Mouse (Mus musculus): ENCODE measurements around the gene Rars. TPM values are rescaled to one million over a fixed set of nuclear protein-coding genes. Genes with fewer than 3 reads are reported as not detected.
A peak's percentile ranks its signal among the peaks of the same experiment; 100 is the strongest.
"Not testable (repeated sequence)": the region's sequence is repeated elsewhere in the genome, so short reads cannot be mapped to it uniquely, and the experiment has no call there.

The Rars gene
- polyA plus RNA-seq, 1 experiment from 2014 or later: 73.9 TPM

GRCm38 (mm10) chr11:35837156-35838126 lies 3.1 kb upstream of the Rars start:
- H3K4me2 ChIP-seq: peak overlapping the region; percentile 59
- H3K27ac ChIP-seq (replicated peaks): peak overlapping the region; percentile 49; the same call in 1 of the 2 replicates
- H3K4me1 ChIP-seq (replicated peaks): peaks cover 32% of the 10 kb centered on the region
- no peak for ATAC-seq (ENCODE audit: low read depth)
- no peaks in the 10 kb centered on the region for H3K9me3 ChIP-seq
- H3K27me3 ChIP-seq: no peaks in the 10 kb centered on the region
- 0 out of 2 replicates have a peak overlapping the region, but pooled peaks have one; percentile 36 for H3K4me3 ChIP-seq
- peaks cover 9% of the 10 kb centered on the region; the same call in 1 of the 2 replicates for H3K36me3 ChIP-seq
- H3K9ac ChIP-seq: peak overlapping the region; percentile 46; the same call in 1 of the 2 replicates
- WGBS: 79% methylated on average over 5 of the region's 5 CpGs

- Histone ChIP-seq H3K27ac (replicated peaks) (no peak overlapping the region), H3K9me3 (no peaks in the 10 kb centered on the region), H3K4me1 (replicated peaks) (peaks cover 31% of the 10 kb centered on the region), H3K4me3 (peak overlapping the region; percentile 92), H3K27me3 (no peaks in the 10 kb centered on the region), H3K36me3 (peaks cover 41% of the 10 kb centered on the region), H3K9ac (peak overlapping the region; percentile 86; the same call in 1 of the 2 replicates), H3K4me2 (peak overlapping the region; percentile 86)
- WGBS: 90% methylated on average over 6 of the region's 6 CpGs
- no peak for ATAC-seq (ENCODE audit: low read depth)
These were observed 1.0 kb downstream of the Rars start for GRCm38 (mm10) chr11:35833270-35833669.

- WGBS: 80% methylated on average over 4 of the region's 4 CpGs
- no peak for ATAC-seq (ENCODE audit: low read depth)
- no peak overlapping the region for H3K4me2 ChIP-seq
These were observed 2.2 kb downstream of the Rars start for GRCm38 (mm10) chr11:35832139-35832538.

GRCm38 (mm10) chr11:35827714-35828113 lies 6.6 kb downstream of the Rars start:
- no peak for ATAC-seq (ENCODE audit: low read depth)
- no peak overlapping the region for H3K4me3 ChIP-seq
- 96% methylated on average over 6 of the region's 6 CpGs for WGBS
- no peak overlapping the region for H3K4me2 ChIP-seq
- H3K27ac ChIP-seq (replicated peaks): no peak overlapping the region
- no peaks in the 10 kb centered on the region for H3K27me3 ChIP-seq
- H3K4me1 ChIP-seq (replicated peaks): peaks cover 12% of the 10 kb centered on the region
- no peak overlapping the region for H3K9ac ChIP-seq
- peaks cover 86% of the 10 kb centered on the region for H3K36me3 ChIP-seq
- H3K9me3 ChIP-seq: no peaks in the 10 kb centered on the region

More at GRCm38 (mm10) chr11:35832139-35832538, 2.2 kb downstream of the Rars start:
- Histone ChIP-seq H3K27ac (replicated peaks) (no peak overlapping the region), H3K9ac (no peak overlapping the region), H3K4me1 (replicated peaks) (peaks cover 24% of the 10 kb centered on the region), H3K4me3 (no peak overlapping the region), H3K9me3 (no peaks in the 10 kb centered on the region), H3K27me3 (no peaks in the 10 kb centered on the region), H3K36me3 (peaks cover 52% of the 10 kb centered on the region)

GRCm38 (mm10) chr11:35816316-35816715 lies 18.0 kb downstream of the Rars start:
- no peak overlapping the region for H3K4me2 ChIP-seq
- ATAC-seq (ENCODE audit: low read depth): no peak
- no peak overlapping the region for H3K27ac ChIP-seq (replicated peaks)
- H3K27me3 ChIP-seq: no peaks in the 10 kb centered on the region
- H3K4me1 ChIP-seq (replicated peaks): no peaks in the 10 kb centered on the region
- 93% methylated on average over 12 of the region's 12 CpGs for WGBS
- no peaks in the 10 kb centered on the region for H3K9me3 ChIP-seq
- no peak overlapping the region for H3K9ac ChIP-seq
- H3K4me3 ChIP-seq: no peak overlapping the region
- peaks cover 98% of the 10 kb centered on the region for H3K36me3 ChIP-seq

GRCm38 (mm10) chr11:35811458-35811857 lies 22.8 kb downstream of the Rars start:
- no peaks in the 10 kb centered on the region for H3K4me1 ChIP-seq (replicated peaks)
- ATAC-seq (ENCODE audit: low read depth): no peak
- no peak overlapping the region for H3K9ac ChIP-seq
- no peak overlapping the region for H3K4me2 ChIP-seq
- no peak overlapping the region for H3K4me3 ChIP-seq
- H3K27ac ChIP-seq (replicated peaks): no peak overlapping the region
- H3K27me3 ChIP-seq: no peaks in the 10 kb centered on the region
- H3K9me3 ChIP-seq: no peaks in the 10 kb centered on the region
- H3K36me3 ChIP-seq: peaks cover 100% of the 10 kb centered on the region
- WGBS: 82% methylated on average over 10 of the region's 10 CpGs

GRCm38 (mm10) chr11:35801332-35801731 lies 33.0 kb downstream of the Rars start:
- Histone ChIP-seq H3K27ac (replicated peaks) (no peak overlapping the region), H3K27me3 (peaks cover 32% of the 10 kb centered on the region), H3K9ac (no peak overlapping the region), H3K4me3 (no peak overlapping the region), H3K9me3 (no peaks in the 10 kb centered on the region), H3K4me1 (replicated peaks) (peaks cover 31% of the 10 kb centered on the region), H3K36me3 (0 out of 2 replicates have a peak, but pooled peaks cover 3% of the 10 kb centered on the region), H3K4me2 (no peak overlapping the region)
- WGBS: 79% methylated on average over 5 of the region's 5 CpGs
- no peak for ATAC-seq (ENCODE audit: low read depth)

- Histone ChIP-seq H3K4me3 (peak within 1 kb of the TSS; percentile 72), H3K9ac (peak within 1 kb of the TSS; percentile 89), H3K4me1 (replicated peaks) (peaks cover 36% of the 10 kb centered on the region), H3K9me3 (no peaks in the 10 kb centered on the region), H3K36me3 (no peaks in the 10 kb centered on the region; the same call in 1 of the 2 replicates), H3K27ac (replicated peaks) (peak within 1 kb of the TSS; percentile 89), H3K27me3 (peaks cover 46% of the 10 kb centered on the region), H3K4me2 (peak within 1 kb of the TSS; percentile 79)
- ATAC-seq (ENCODE audit: low read depth): no peak
- WGBS: 10% methylated on average over 11 of the region's 11 CpGs
These were observed 35.4 kb downstream of the Rars start, which contains the start of gene Fbll1 for GRCm38 (mm10) chr11:35798874-35799273. Gene Fbll1 (minus strand): TSS chr11:35798884.

- H3K9me3 ChIP-seq: no peaks in the 10 kb centered on the region
- H3K27me3 ChIP-seq: peaks cover 46% of the 10 kb centered on the region
- H3K4me2 ChIP-seq: peak overlapping the region; percentile 79
- peak overlapping the region; percentile 89 for H3K9ac ChIP-seq
- peak overlapping the region; percentile 72 for H3K4me3 ChIP-seq
- H3K4me1 ChIP-seq (replicated peaks): peaks cover 36% of the 10 kb centered on the region
- H3K27ac ChIP-seq (replicated peaks): peak overlapping the region; percentile 89
- peak; percentile 97 for ATAC-seq (ENCODE audit: low read depth)
- no peaks in the 10 kb centered on the region; the same call in 1 of the 2 replicates for H3K36me3 ChIP-seq
- 1% methylated on average over 23 of the region's 23 CpGs for WGBS
These were observed 35.8 kb downstream of the Rars start for GRCm38 (mm10) chr11:35798495-35798820.

- Histone ChIP-seq H3K4me3 (peak overlapping the region; percentile 72), H3K9me3 (no peaks in the 10 kb centered on the region), H3K4me1 (replicated peaks) (peaks cover 36% of the 10 kb centered on the region), H3K36me3 (no peaks in the 10 kb centered on the region; the same call in 1 of the 2 replicates), H3K27ac (replicated peaks) (peak overlapping the region; percentile 89), H3K9ac (peak overlapping the region; percentile 89), H3K4me2 (peak overlapping the region; percentile 79), H3K27me3 (peaks cover 46% of the 10 kb centered on the region)
- WGBS: 3% methylated on average over 63 of the region's 86 CpGs
- peak; percentile 80 for ATAC-seq (ENCODE audit: low read depth)
These were observed 36.4 kb downstream of the Rars start for GRCm38 (mm10) chr11:35797751-35798494.

GRCm38 (mm10) chr11:35792800-35793199 lies 41.5 kb downstream of the Rars start:
- H3K4me3 ChIP-seq; H3K27ac ChIP-seq (replicated peaks); ATAC-seq (ENCODE audit: low read depth); H3K4me2 ChIP-seq; H3K9ac ChIP-seq; H3K9me3 ChIP-seq: not testable (repeated sequence)
- Histone ChIP-seq H3K27me3 (peaks cover 29% of the 10 kb centered on the region), H3K36me3 (peaks cover 12% of the 10 kb centered on the region; the same call in 1 of the 2 replicates), H3K4me1 (replicated peaks) (peaks cover 19% of the 10 kb centered on the region)
- 82% methylated on average over 5 of the region's 5 CpGs for WGBS

GRCm38 (mm10) chr11:35788443-35788842 lies 45.9 kb downstream of the Rars start:
- Histone ChIP-seq H3K4me2 (no peak overlapping the region), H3K36me3 (peaks cover 43% of the 10 kb centered on the region), H3K9ac (no peak overlapping the region), H3K9me3 (no peaks in the 10 kb centered on the region), H3K27me3 (no peaks in the 10 kb centered on the region), H3K4me1 (replicated peaks) (no peaks in the 10 kb centered on the region), H3K4me3 (no peak overlapping the region), H3K27ac (replicated peaks) (no peak overlapping the region)
- WGBS: 50% methylated on average over 2 of the region's 2 CpGs
- ATAC-seq (ENCODE audit: low read depth): no peak
